ENCODE assay signal across 22 mouse cellular contexts in genomic region chr14:98703289-98703688, GRCm38 (mm10).
A peak's percentile ranks its signal among the peaks of the same experiment; 100 is the strongest.
DNase-seq lines count a peak whose midpoint lies in the region; ATAC-seq lines count a peak whose summit lies in the region.
"Had no signal": no experiment of that assay in that cellular context is flagged by ENCODE, and none has a peak within 500 bp of the region (broad histone marks: within the 10 kb centered on the region; RNA-seq: fewer than 3 reads in every experiment).

No protein-coding gene starts in this region.

- intact Hi-C loops in left cerebral cortex, postnatal 25 days (cut with DNase I): no loop called here
- intact Hi-C loops in left cerebral cortex, postnatal 4 days (cut with DNase I): no loop called here

- H3K9me3 ChIP-seq in heart, embryonic 15.5 days (replicated peaks): no peaks in the 10 kb centered on the region
- no peaks in the 10 kb centered on the region for H3K9me3 ChIP-seq in heart, embryonic 11.5 days (replicated peaks; ENCODE audit: control insufficient read depth, low read length)
- H3K9me3 ChIP-seq: embryonic facial prominence, embryonic 13.5 days; forebrain, embryonic 12.5 days; hindbrain, embryonic 15.5 days had no signal

- no peaks in the 10 kb centered on the region; the same call in 1 of the 2 replicates for H3K4me1 ChIP-seq in heart, embryonic 15.5 days (replicated peaks)
- H3K4me1 ChIP-seq in heart, embryonic 11.5 days (ENCODE audit: control insufficient read depth, insufficient read depth, low read length): no peaks in the 10 kb centered on the region
- H3K4me1 ChIP-seq: embryonic facial prominence, embryonic 13.5 days; forebrain, embryonic 12.5 days; hindbrain, embryonic 15.5 days had no signal

- no peaks in the 10 kb centered on the region for H3K27me3 ChIP-seq in heart, embryonic 15.5 days
- H3K27me3 ChIP-seq in heart, embryonic 11.5 days (ENCODE audit: control insufficient read depth, insufficient read depth, low read length): no peaks in the 10 kb centered on the region
- H3K27me3 ChIP-seq: CH12.LX; embryonic facial prominence, embryonic 13.5 days; forebrain, embryonic 12.5 days; hindbrain, embryonic 15.5 days; Patski had no signal

- 0 out of 2 replicates have a peak, but pooled peaks have one; percentile 67 for ATAC-seq in heart, embryonic 15.5 days (replicated peaks; ENCODE audit: insufficient number of reproducible peaks, insufficient read depth, low FRiP score, low read depth)
- ATAC-seq in heart, embryonic 11.5 days (replicated peaks; ENCODE audit: insufficient number of reproducible peaks, low FRiP score, low TSS enrichment): no peak; the same call in 1 of the 2 replicates
- ATAC-seq: activated CD4-positive, CD25-positive, alpha-beta regulatory T cell, adult 4 months; forebrain, embryonic 16.5 days; intestine, embryonic 16.5 days; Patski had no signal

- 37% methylated on average over 6 of the region's 6 CpGs for whole genome bisulfite sequencing in heart, embryonic 15.5 days
- 29% methylated on average over 6 of the region's 6 CpGs for WGBS in heart, embryonic 11.5 days (ENCODE audit: insufficient replicate concordance)

- DNase-seq in frontal cortex, postnatal 36 days (ENCODE audit: low spot score in 2 of 2): peak; percentile 6 to 20
- DNase-seq in frontal cortex, postnatal 25 days (ENCODE audit: low spot score in 2 of 2): no peak
- peak; percentile 4 to 39 for DNase-seq in left cerebral cortex, postnatal 25 days (ENCODE audit: low spot score in 2 of 2)
- DNase-seq in left cerebral cortex, postnatal 4 days: no peak
- peak; percentile 19 for DNase-seq in telencephalon, adult 2 months (ENCODE audit: low read depth, low spot score)
- DNase-seq: adrenal gland, postnatal 14 days; cerebellum, adult 18-20 months; cerebellum, adult 9-11 months; cerebellum, postnatal 36 days; gastrocnemius, postnatal 36 days; heart, adult 11 months; kidney, adult 2 months had no signal

- no peaks in the 10 kb centered on the region for H3K36me3 ChIP-seq in heart, embryonic 15.5 days
- H3K36me3 ChIP-seq in heart, embryonic 11.5 days (ENCODE audit: control insufficient read depth, insufficient read depth, low read length): no peaks in the 10 kb centered on the region
- H3K36me3 ChIP-seq: embryonic facial prominence, embryonic 13.5 days; forebrain, embryonic 12.5 days; hindbrain, embryonic 15.5 days had no signal

- H3K4me3 ChIP-seq in heart, embryonic 15.5 days: no peak overlapping the region
- H3K4me3 ChIP-seq in heart, embryonic 11.5 days (ENCODE audit: low read depth, low read length): no peak overlapping the region
- H3K4me3 ChIP-seq: embryonic facial prominence, embryonic 13.5 days; forebrain, embryonic 12.5 days; hindbrain, embryonic 15.5 days had no signal

- H3K9ac ChIP-seq in heart, embryonic 15.5 days: no peak overlapping the region
- no peak overlapping the region for H3K9ac ChIP-seq in heart, embryonic 11.5 days (ENCODE audit: low read depth, low read length)
- H3K9ac ChIP-seq: embryonic facial prominence, embryonic 13.5 days; forebrain, embryonic 12.5 days; hindbrain, embryonic 15.5 days had no signal

- no peak overlapping the region for H3K27ac ChIP-seq in heart, embryonic 15.5 days
- no peak overlapping the region for H3K27ac ChIP-seq in heart, embryonic 11.5 days (ENCODE audit: low read depth, low read length)
- H3K27ac ChIP-seq: embryonic facial prominence, embryonic 13.5 days; forebrain, embryonic 12.5 days; hindbrain, embryonic 15.5 days had no signal

- H3K4me2 ChIP-seq in heart, embryonic 15.5 days: no peak overlapping the region
- no peak overlapping the region for H3K4me2 ChIP-seq in heart, embryonic 11.5 days
- H3K4me2 ChIP-seq: embryonic facial prominence, embryonic 13.5 days; forebrain, embryonic 12.5 days; hindbrain, embryonic 15.5 days had no signal

Comparison
In these comparisons a context has a peak if more than half of its experiments do, and no peak if none do; other contexts are left out.
1. DNase-seq: peak in frontal cortex, postnatal 36 days (2 of 2), left cerebral cortex, postnatal 25 days (2 of 2) and telencephalon, adult 2 months (single experiment); none in frontal cortex, postnatal 25 days (0 of 2) and left cerebral cortex, postnatal 4 days (single experiment).